Mouse (Mus musculus): ENCODE data around the gene Cacna2d2. TPM values are rescaled to one million over a fixed set of nuclear protein-coding genes. Genes with fewer than 3 reads are reported as not detected.

The Cacna2d2 gene
- polyA plus RNA-seq, 1 experiment from 2014 or later = 0.74 TPM

- Histone ChIP-seq H3K9ac (replicated peaks; ENCODE audit: low read length) (peak overlapping the region; percentile 29; the same call in 1 of the 2 replicates), H3K36me3 (ENCODE audit: insufficient read depth, low read length) (no peaks in the 10 kb centered on the region), H3K4me3 (ENCODE audit: low read length) (peak overlapping the region; percentile 17; the same call in 1 of the 2 replicates), H3K9me3 (ENCODE audit: low read length) (no peaks in the 10 kb centered on the region), H3K4me1 (ENCODE audit: insufficient read depth, low read length) (peaks cover 16% of the 10 kb centered on the region), H3K27me3 (ENCODE audit: insufficient read depth, low read length) (peaks cover 14% of the 10 kb centered on the region), H3K4me2 (replicated peaks; ENCODE audit: low read depth, low read length) (peak overlapping the region; percentile 49), H3K27ac (ENCODE audit: low read length) (no peak overlapping the region)
- ATAC-seq (ENCODE audit: low FRiP score, low TSS enrichment) = peak; percentile 43; the same call in 1 of the 2 replicates
- WGBS = 20% methylated on average over 24 of the region's 25 CpGs
These were observed 122.4 kb downstream of the Cacna2d2 start for GRCm38 (mm10) chr9:107521711-107522399.

GRCm38 (mm10) chr9:107522400-107522711 lies 122.9 kb downstream of the Cacna2d2 start:
- Histone ChIP-seq H3K4me1 (ENCODE audit: insufficient read depth, low read length) (peaks cover 21% of the 10 kb centered on the region), H3K27ac (ENCODE audit: low read length) (no peak overlapping the region), H3K27me3 (ENCODE audit: insufficient read depth, low read length) (peaks cover 16% of the 10 kb centered on the region), H3K4me3 (ENCODE audit: low read length) (no peak overlapping the region), H3K9ac (replicated peaks; ENCODE audit: low read length) (peak overlapping the region; percentile 29; the same call in 1 of the 2 replicates), H3K36me3 (ENCODE audit: insufficient read depth, low read length) (no peaks in the 10 kb centered on the region), H3K4me2 (replicated peaks; ENCODE audit: low read depth, low read length) (no peak overlapping the region), H3K9me3 (ENCODE audit: low read length) (no peaks in the 10 kb centered on the region)
- 31% methylated on average over 2 of the region's 2 CpGs for WGBS
- no peak for ATAC-seq (ENCODE audit: low FRiP score, low TSS enrichment)

- 5% methylated on average over 44 of the region's 44 CpGs for WGBS
- Histone ChIP-seq H3K4me3 (ENCODE audit: low read length) (peak overlapping the region; percentile 46), H3K4me2 (replicated peaks; ENCODE audit: low read depth, low read length) (peak overlapping the region; percentile 77), H3K9ac (replicated peaks; ENCODE audit: low read length) (peak overlapping the region; percentile 49), H3K4me1 (ENCODE audit: insufficient read depth, low read length) (peaks cover 21% of the 10 kb centered on the region), H3K9me3 (ENCODE audit: low read length) (no peaks in the 10 kb centered on the region), H3K27ac (ENCODE audit: low read length) (no peak overlapping the region), H3K36me3 (ENCODE audit: insufficient read depth, low read length) (no peaks in the 10 kb centered on the region), H3K27me3 (ENCODE audit: insufficient read depth, low read length) (peaks cover 25% of the 10 kb centered on the region)
- peak; percentile 82 for ATAC-seq (ENCODE audit: low FRiP score, low TSS enrichment)
These were observed 127.0 kb downstream of the Cacna2d2 start for GRCm38 (mm10) chr9:107526198-107527026.

GRCm38 (mm10) chr9:107533791-107534407 lies 134.5 kb downstream of the Cacna2d2 start, which contains the start of gene Tmem115:
Gene Tmem115 (plus strand): TSS chr9:107533945.
- Histone ChIP-seq H3K4me2 (replicated peaks; ENCODE audit: low read depth, low read length) (peak within 1 kb of the TSS; percentile 99), H3K4me1 (ENCODE audit: insufficient read depth, low read length) (peaks cover 24% of the 10 kb centered on the region), H3K9me3 (ENCODE audit: low read length) (no peaks in the 10 kb centered on the region), H3K27ac (ENCODE audit: low read length) (peak within 1 kb of the TSS; percentile 84), H3K27me3 (ENCODE audit: insufficient read depth, low read length) (no peaks in the 10 kb centered on the region), H3K4me3 (ENCODE audit: low read length) (peak within 1 kb of the TSS; percentile 96), H3K36me3 (ENCODE audit: insufficient read depth, low read length) (peaks cover 13% of the 10 kb centered on the region), H3K9ac (replicated peaks; ENCODE audit: low read length) (peak within 1 kb of the TSS; percentile 83)
- ATAC-seq (ENCODE audit: low FRiP score, low TSS enrichment) = peak; percentile 98
- under 1% methylated on average over 48 of the region's 48 CpGs for WGBS

- H3K9me3 ChIP-seq (ENCODE audit: low read length) = no peaks in the 10 kb centered on the region
- peak overlapping the region; percentile 99 for H3K4me2 ChIP-seq (replicated peaks; ENCODE audit: low read depth, low read length)
- H3K27me3 ChIP-seq (ENCODE audit: insufficient read depth, low read length) = no peaks in the 10 kb centered on the region
- H3K4me3 ChIP-seq (ENCODE audit: low read length) = peak overlapping the region; percentile 96
- H3K4me1 ChIP-seq (ENCODE audit: insufficient read depth, low read length) = peaks cover 24% of the 10 kb centered on the region
- H3K27ac ChIP-seq (ENCODE audit: low read length) = peak overlapping the region; percentile 84
- H3K36me3 ChIP-seq (ENCODE audit: insufficient read depth, low read length) = peaks cover 20% of the 10 kb centered on the region
- WGBS = under 1% methylated on average over 40 of the region's 40 CpGs
- peak overlapping the region; percentile 83 for H3K9ac ChIP-seq (replicated peaks; ENCODE audit: low read length)
- ATAC-seq (ENCODE audit: low FRiP score, low TSS enrichment) = 0 out of 2 replicates have a peak, but pooled peaks have one; percentile 1
These were observed 135.2 kb downstream of the Cacna2d2 start for GRCm38 (mm10) chr9:107534408-107535202.

GRCm38 (mm10) chr9:107538231-107538630 lies 138.8 kb downstream of the Cacna2d2 start:
- Histone ChIP-seq H3K27me3 (ENCODE audit: insufficient read depth, low read length) (no peaks in the 10 kb centered on the region), H3K36me3 (ENCODE audit: insufficient read depth, low read length) (peaks cover 26% of the 10 kb centered on the region), H3K4me2 (replicated peaks; ENCODE audit: low read depth, low read length) (no peak overlapping the region), H3K9me3 (ENCODE audit: low read length) (no peaks in the 10 kb centered on the region), H3K27ac (ENCODE audit: low read length) (no peak overlapping the region), H3K4me3 (ENCODE audit: low read length) (no peak overlapping the region), H3K9ac (replicated peaks; ENCODE audit: low read length) (no peak overlapping the region), H3K4me1 (ENCODE audit: insufficient read depth, low read length) (peaks cover 40% of the 10 kb centered on the region)
- no peak for ATAC-seq (ENCODE audit: low FRiP score, low TSS enrichment)
- 96% methylated on average over 7 of the region's 7 CpGs for WGBS

GRCm38 (mm10) chr9:107538711-107539110 lies 139.3 kb downstream of the Cacna2d2 start:
- no peak overlapping the region for H3K9ac ChIP-seq (replicated peaks; ENCODE audit: low read length)
- H3K4me3 ChIP-seq (ENCODE audit: low read length) = no peak overlapping the region
- H3K4me1 ChIP-seq (ENCODE audit: insufficient read depth, low read length) = peaks cover 38% of the 10 kb centered on the region
- H3K27me3 ChIP-seq (ENCODE audit: insufficient read depth, low read length) = no peaks in the 10 kb centered on the region
- 97% methylated on average over 3 of the region's 3 CpGs for WGBS
- H3K27ac ChIP-seq (ENCODE audit: low read length) = no peak overlapping the region
- H3K4me2 ChIP-seq (replicated peaks; ENCODE audit: low read depth, low read length) = no peak overlapping the region
- H3K36me3 ChIP-seq (ENCODE audit: insufficient read depth, low read length) = peaks cover 29% of the 10 kb centered on the region
- no peak for ATAC-seq (ENCODE audit: low FRiP score, low TSS enrichment)
- H3K9me3 ChIP-seq (ENCODE audit: low read length) = no peaks in the 10 kb centered on the region

- Histone ChIP-seq H3K4me3 (ENCODE audit: low read length) (no peak overlapping the region), H3K27me3 (ENCODE audit: insufficient read depth, low read length) (no peaks in the 10 kb centered on the region), H3K36me3 (ENCODE audit: insufficient read depth, low read length) (peaks cover 40% of the 10 kb centered on the region), H3K9ac (replicated peaks; ENCODE audit: low read length) (no peak overlapping the region; the same call in 1 of the 2 replicates), H3K27ac (ENCODE audit: low read length) (no peak overlapping the region), H3K4me1 (ENCODE audit: insufficient read depth, low read length) (peaks cover 38% of the 10 kb centered on the region), H3K9me3 (ENCODE audit: low read length) (no peaks in the 10 kb centered on the region), H3K4me2 (replicated peaks; ENCODE audit: low read depth, low read length) (no peak overlapping the region)
- WGBS = 93% methylated on average over 8 of the region's 8 CpGs
- ATAC-seq (ENCODE audit: low FRiP score, low TSS enrichment) = no peak
These were observed 140.5 kb downstream of the Cacna2d2 start for GRCm38 (mm10) chr9:107539940-107540339.

GRCm38 (mm10) chr9:107540420-107540819 lies 141.0 kb downstream of the Cacna2d2 start:
- Histone ChIP-seq H3K4me3 (ENCODE audit: low read length) (no peak overlapping the region), H3K27me3 (ENCODE audit: insufficient read depth, low read length) (no peaks in the 10 kb centered on the region), H3K4me2 (replicated peaks; ENCODE audit: low read depth, low read length) (peak overlapping the region; percentile 89; the same call in 1 of the 2 replicates), H3K36me3 (ENCODE audit: insufficient read depth, low read length) (peaks cover 43% of the 10 kb centered on the region), H3K27ac (ENCODE audit: low read length) (no peak overlapping the region), H3K4me1 (ENCODE audit: insufficient read depth, low read length) (peaks cover 35% of the 10 kb centered on the region), H3K9me3 (ENCODE audit: low read length) (no peaks in the 10 kb centered on the region), H3K9ac (replicated peaks; ENCODE audit: low read length) (peak overlapping the region; percentile 75; the same call in 1 of the 2 replicates)
- no peak for ATAC-seq (ENCODE audit: low FRiP score, low TSS enrichment)
- 52% methylated on average over 4 of the region's 4 CpGs for WGBS

All from kidney, embryonic 16.5 days (tissue).